In genomic region chr16:56076121-56076869, GRCm38 (mm10) we compare ENCODE assay signal across 7 mouse cellular contexts. TPM values are rescaled to one million over a fixed set of nuclear protein-coding genes. Genes with fewer than 3 reads are reported as not detected.
A peak's percentile ranks its signal among the peaks of the same experiment; 100 is the strongest.
DNase-seq lines count a peak whose midpoint lies in the region; TF ChIP-seq lines count a peak whose summit lies in the region.

No protein-coding gene starts in this region.

- peaks cover 10% of the 10 kb centered on the region for H3K4me1 ChIP-seq in testis, adult 2 months (ENCODE audit: control insufficient read depth, insufficient read depth, low read length)

- peak overlapping the region; percentile 97 for H3K4me3 ChIP-seq in testis, adult 2 months (ENCODE audit: control insufficient read depth, low read depth, low read length)
- H3K4me3 ChIP-seq in macrophage (ENCODE audit: inconsistent target) = peak overlapping the region; percentile 81

- no peak overlapping the region; the same call in 1 of the 2 replicates for H3K27ac ChIP-seq in testis, adult 2 months (ENCODE audit: control insufficient read depth, insufficient read depth, low read depth, low read length)
- peak overlapping the region; percentile 54 for H3K27ac ChIP-seq in macrophage

- no peaks in the 10 kb centered on the region for H3K27me3 ChIP-seq in testis, adult 2 months (ENCODE audit: control insufficient read depth, insufficient read depth, low read length)

- DNase-seq in testis, postnatal 10 days (ENCODE audit: low spot score) = no peak
- peak; percentile 22 to 33 for DNase-seq in cerebellum, postnatal 25 days
- peak; percentile 31 for DNase-seq in heart, postnatal 4 days
- DNase-seq in frontal cortex, postnatal 36 days (ENCODE audit: low spot score in 2 of 2) = no peak
- no peak for DNase-seq in layer of hippocampus, postnatal 36 days

- TF ChIP-seq CTCF in testis, adult 2 months (IDR thresholded peaks at IDR 0.05; ENCODE audit: control insufficient read depth, insufficient read depth, insufficient replicate concordance, low read depth, low read length) = no peak

- no peak for TF ChIP-seq POLR2A in testis, adult 2 months (IDR thresholded peaks at IDR 0.05; ENCODE audit: control insufficient read depth, low read depth, low read length)

- peaks cover 36% of the 10 kb centered on the region for H3K79me2 ChIP-seq in macrophage (ENCODE audit: inconsistent target)

- H3K36me3 ChIP-seq in testis, adult 2 months (ENCODE audit: control insufficient read depth, insufficient read depth, low read length) = no peaks in the 10 kb centered on the region
- H3K36me3 ChIP-seq in macrophage (ENCODE audit: inconsistent target) = no peaks in the 10 kb centered on the region

- 17% methylated on average over 11 of the region's 11 CpGs for WGBS in macrophage (ENCODE audit: missing documents)

RNA-seq across cellular contexts. Expression of gene Senp7, which starts 28.2 kb away (rescaled TPM):
- polyA plus RNA-seq in testis, adult 2 months (2012; rRNA removed) = 2.4 and 2.7 TPM in 2 replicates
- 10 to 100 TPM; 17.4 to 21.1 TPM for total RNA-seq in heart, postnatal 4 days (2021)
- 100 to 1,000 TPM in 1 of 26 experiments, 10 to 100 TPM in 25; 10.4 to 111 (median 64.7) TPM for total RNA-seq in macrophage (2018; cell fraction: chromatin; rRNA removed)
- 10 to 100 TPM in 14 of 26 experiments, 1 to 10 TPM in 12; 4.4 to 14.9 (median 10.1) TPM for total RNA-seq in macrophage (2018; cell fraction: cytosol; rRNA removed)
- 10 to 100 TPM; 13.0 to 92.4 (median 42.9) TPM for total RNA-seq in macrophage (2018; cell fraction: nucleus; rRNA removed)
- 7.1 to 11.8 TPM (median 7.4 TPM) in 3 replicates for polyA plus RNA-seq in macrophage (2018)
- 10 to 100 TPM; 50.3 to 51.2 TPM for total RNA-seq in layer of hippocampus, postnatal 36 days (2021)

RNA-seq across cellular contexts. Expression of gene Trmt10c, which starts 38.7 kb away (rescaled TPM):
- 1.3 and 1.9 TPM in 2 replicates for polyA plus RNA-seq in testis, adult 2 months (2012; rRNA removed)
- total RNA-seq in heart, postnatal 4 days (2021) = 10 to 100 TPM; 12.5 to 13.5 TPM
- total RNA-seq in macrophage (2018; cell fraction: chromatin; rRNA removed) = 10 to 100 TPM in 7 of 26 experiments, 1 to 10 TPM in 19; 1.2 to 17.7 (median 5.6) TPM
- total RNA-seq in macrophage (2018; cell fraction: cytosol; rRNA removed) = 10 to 100 TPM in 14 of 26 experiments, 1 to 10 TPM in 12; 4.6 to 15.8 (median 11.6) TPM
- 10 to 100 TPM in 8 of 26 experiments, 1 to 10 TPM in 18; 2.3 to 24.0 (median 6.9) TPM for total RNA-seq in macrophage (2018; cell fraction: nucleus; rRNA removed)
- 10.5 to 28.3 TPM (median 22.9 TPM) in 3 replicates for polyA plus RNA-seq in macrophage (2018)
- 10 to 100 TPM; 10.3 to 11.4 TPM for total RNA-seq in layer of hippocampus, postnatal 36 days (2021)

RNA-seq across cellular contexts. Expression of gene Pcnp, which starts 46.8 kb away (rescaled TPM):
- polyA plus RNA-seq in testis, adult 2 months (2012; rRNA removed) = 14.9 and 17.3 TPM in 2 replicates
- 10 to 100 TPM; 73.1 to 74.5 TPM for total RNA-seq in heart, postnatal 4 days (2021)
- 100 to 1,000 TPM in 22 of 26 experiments, 10 to 100 TPM in 4; 97.1 to 205 (median 135) TPM for total RNA-seq in macrophage (2018; cell fraction: chromatin; rRNA removed)
- 10 to 100 TPM; 57.6 to 79.0 (median 68.4) TPM for total RNA-seq in macrophage (2018; cell fraction: cytosol; rRNA removed)
- total RNA-seq in macrophage (2018; cell fraction: nucleus; rRNA removed) = 100 to 1,000 TPM in 20 of 26 experiments, 10 to 100 TPM in 6; 74.7 to 214 (median 138) TPM
- 64.9 to 123 TPM (median 77.1 TPM) in 3 replicates for polyA plus RNA-seq in macrophage (2018)
- total RNA-seq in layer of hippocampus, postnatal 36 days (2021) = 100 to 1,000 TPM; 153 to 157 TPM

Comparison
In these comparisons a context has a peak if more than half of its experiments do, and no peak if none do; other contexts are left out.
1. DNase-seq: peak in cerebellum, postnatal 25 days (2 of 2) and heart, postnatal 4 days (single experiment); none in testis, postnatal 10 days (single experiment), frontal cortex, postnatal 36 days (0 of 2) and layer of hippocampus, postnatal 36 days (0 of 2).